Mouse (Mus musculus): ENCODE data around the gene Denr.

The Denr gene

DNA sequence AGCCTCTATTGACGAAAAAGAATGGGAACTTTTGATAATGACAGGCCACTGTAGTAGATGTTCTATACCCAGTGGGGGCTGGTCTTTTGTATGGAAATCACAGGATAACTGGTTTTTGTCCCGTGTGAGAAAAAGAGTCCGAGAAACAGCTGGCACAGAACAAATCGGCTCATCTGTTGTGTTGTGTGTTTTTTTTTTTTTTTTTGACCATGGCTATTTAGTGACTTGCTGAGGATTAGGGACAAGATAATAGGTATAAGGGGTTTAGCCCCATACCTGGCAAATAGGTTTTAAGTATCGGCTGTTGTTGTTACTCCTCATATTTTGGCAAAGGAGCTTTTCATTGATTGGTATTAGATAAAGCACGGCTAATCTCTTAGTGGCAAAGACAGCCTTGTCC, 65.5 kb downstream of the Denr start:
- no peak for DNase-seq (ENCODE audit: low spot score in 2 of 2)

DNA sequence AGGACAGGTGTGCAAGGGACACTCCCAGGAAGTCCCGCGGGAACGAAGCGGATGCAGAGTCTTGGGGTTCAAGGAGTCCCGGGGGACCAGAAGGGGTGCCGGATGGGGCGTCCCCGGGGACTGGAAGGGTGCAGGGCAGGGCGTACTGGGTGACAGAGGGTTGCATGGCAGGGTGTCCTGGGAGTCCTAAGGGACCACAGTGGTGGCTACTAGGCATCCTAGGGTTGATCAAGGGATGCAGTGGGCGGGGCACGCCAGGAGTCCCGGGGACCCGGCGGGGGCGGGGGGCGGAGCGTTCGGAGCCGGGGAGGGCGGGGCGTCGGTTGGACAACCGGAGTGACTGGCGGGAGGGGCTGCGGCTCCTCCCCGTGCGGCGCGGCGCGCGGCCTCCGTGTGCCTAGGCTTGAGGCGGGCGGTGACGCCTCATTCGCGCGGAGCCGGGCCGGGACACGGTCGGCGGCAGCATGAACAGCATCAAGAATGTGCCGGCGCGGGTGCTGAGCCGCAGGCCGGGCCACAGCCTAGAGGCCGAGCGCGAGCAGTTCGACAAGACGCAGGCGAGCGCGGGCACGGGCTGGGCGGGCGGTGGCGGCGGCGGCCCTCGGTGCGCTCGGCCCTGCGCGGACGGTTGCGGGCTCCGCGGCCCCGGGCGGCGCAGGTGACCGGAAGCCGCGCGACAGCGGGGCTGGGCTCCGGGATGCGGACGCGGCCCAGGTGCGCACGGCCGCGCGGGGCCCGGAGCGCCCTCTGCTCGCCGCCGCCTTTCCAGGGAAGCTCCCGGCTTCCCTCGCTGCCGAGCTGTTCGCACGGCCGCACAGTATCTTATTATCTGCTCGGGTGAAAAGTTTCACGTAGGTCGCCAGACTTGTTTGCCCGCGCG, 66.6 kb downstream of the Denr start, which contains the start of gene Hip1r:
Gene Hip1r (plus strand): TSS at position 330 of the 880 bp plus-strand sequence.
- peak; percentile 81 to 84 for DNase-seq (ENCODE audit: low spot score in 2 of 2)

DNA sequence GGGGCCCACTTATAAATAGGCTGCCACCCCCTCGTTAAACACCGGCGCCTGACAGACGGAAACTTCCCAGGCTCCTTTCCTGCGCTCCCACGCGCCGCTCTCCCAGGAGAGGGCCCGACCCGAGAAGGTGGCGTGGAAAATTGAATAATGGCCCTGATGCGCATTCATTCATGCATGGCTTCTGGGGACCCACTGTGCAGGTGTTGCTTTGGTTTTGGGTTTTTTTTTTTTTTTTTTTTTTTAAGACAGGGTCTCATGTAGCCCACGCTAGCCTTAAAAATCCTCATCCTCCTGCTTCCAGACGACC, 67.2 kb downstream of the Denr start:
- no peak for DNase-seq (ENCODE audit: low spot score in 2 of 2)

DNA sequence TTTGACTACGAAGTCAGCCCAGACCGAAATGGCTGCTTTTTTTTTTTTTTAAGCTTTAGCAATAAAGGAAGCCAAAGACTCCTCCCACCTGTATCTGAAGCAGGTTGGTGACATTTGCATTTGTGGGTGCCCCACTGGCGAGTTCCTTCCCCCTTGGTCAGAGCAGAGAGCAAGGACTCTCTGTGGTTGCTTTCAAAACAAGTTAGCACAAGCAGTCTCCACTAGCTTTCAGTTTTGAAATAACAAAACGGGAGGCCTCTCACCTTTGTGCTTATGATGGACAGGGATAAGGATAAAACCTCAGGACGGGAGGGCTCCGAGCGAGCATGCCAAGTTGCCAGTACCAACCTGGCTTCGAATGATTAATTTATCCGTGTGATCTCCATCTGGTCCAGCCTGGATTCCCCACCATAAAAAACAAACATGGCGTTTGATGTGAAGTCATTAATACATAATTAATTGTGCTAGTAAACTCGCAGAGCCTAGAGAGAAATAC, 67.7 kb downstream of the Denr start:
- DNase-seq (ENCODE audit: low spot score in 2 of 2): no peak

DNA sequence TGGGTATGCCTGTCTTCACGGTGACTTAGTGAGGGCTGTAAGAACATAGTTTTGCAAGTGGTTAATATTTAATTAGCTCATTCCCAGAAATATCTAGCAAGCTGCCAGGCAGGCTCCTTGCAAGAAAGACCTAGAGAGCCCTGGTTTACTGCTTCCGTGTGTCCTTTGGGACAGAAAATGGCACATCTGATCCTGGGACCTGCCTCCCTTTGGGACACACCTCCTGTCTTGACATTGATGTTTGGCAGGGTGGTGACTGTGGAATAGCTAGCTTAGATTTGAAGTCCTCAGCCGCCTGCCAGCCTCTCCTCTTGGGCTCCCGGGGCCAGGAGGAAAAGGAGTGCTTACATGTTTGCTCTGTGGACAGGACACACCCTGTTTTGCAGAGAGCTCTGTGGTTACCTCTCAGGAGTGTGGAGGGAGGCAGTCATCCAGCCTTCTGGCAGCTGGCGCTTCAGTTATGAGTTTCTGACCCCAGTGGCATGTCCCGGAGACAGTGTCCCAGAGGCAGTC, 68.7 kb downstream of the Denr start:
- no peak for DNase-seq (ENCODE audit: low spot score in 2 of 2)

DNA sequence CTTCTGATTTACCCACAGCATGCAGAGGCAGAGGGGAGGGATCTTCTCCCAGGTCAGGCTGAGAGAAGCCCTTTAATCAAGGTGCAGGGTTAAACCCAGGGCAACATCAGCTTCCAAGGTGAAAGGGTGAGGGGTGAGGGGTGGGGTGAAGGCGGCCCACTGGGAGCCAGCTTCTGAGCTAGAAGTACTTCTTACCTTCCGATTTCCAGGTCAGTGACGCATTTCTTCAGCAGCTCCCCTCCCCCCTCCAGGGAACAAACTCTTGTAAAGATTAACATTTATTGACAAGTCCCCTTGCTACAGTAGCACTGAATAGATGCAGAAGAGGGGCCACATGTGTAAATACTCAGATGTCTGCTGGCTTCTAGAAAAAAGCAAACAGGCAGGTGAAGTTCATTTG, 70.3 kb downstream of the Denr start:
- DNase-seq (ENCODE audit: low spot score in 2 of 2): no peak

DNA sequence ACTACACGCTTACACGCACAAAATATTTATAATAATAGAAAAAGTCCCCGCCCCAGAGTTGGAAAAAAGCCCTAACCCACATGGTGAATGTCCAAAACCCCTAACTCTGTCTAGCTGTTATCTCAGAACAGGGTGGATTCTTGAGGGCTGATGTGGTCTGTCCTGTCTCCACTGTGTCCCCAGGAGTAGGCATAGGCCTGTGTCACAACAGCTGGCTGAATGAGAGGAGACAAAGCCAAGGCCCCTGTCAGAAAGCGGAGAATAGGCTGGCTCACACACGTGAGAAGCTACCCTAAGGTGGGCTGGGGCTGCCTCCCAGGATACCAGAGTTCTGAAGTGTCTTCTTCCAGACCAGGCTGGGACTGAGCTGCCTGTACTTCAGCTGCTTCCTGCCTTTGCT, 71.2 kb downstream of the Denr start:
- no peak for DNase-seq (ENCODE audit: low spot score in 2 of 2)

Data from right cerebral cortex, postnatal 10 days (tissue).